Mouse (Mus musculus) forebrain, postnatal 0 days (tissue): ENCODE measurements around the gene Alyref. TPM values are rescaled to one million over a fixed set of nuclear protein-coding genes. Genes with fewer than 3 reads are reported as not detected.

Experiments used
- ATAC-seq: fragments of 200-750 bp; cut with Nextera tagmentation; 2 replicates; pipeline ENCODE4 v1.8.0; 2017; ENCODE audit warnings: mild to moderate bottlenecking, moderate library complexity
- DNase-seq: peaks from one replicate; pipeline ENCODE4 v3.0.0-alpha.2; 2015
- H3K27ac ChIP-seq: fragments of 300-500 bp; sonication (generic); 2 replicates; pipeline ENCODE4 v1.5.1; 2014; ENCODE audit warnings: low read depth, mild to moderate bottlenecking, antibody characterized with exemption, low read length, moderate library complexity, mixed read lengths
- H3K27me3 ChIP-seq: fragments of 300-500 bp; sonication (generic); 2 replicates; pipeline ENCODE4 v1.6.1; 2014; ENCODE audit warnings: mild to moderate bottlenecking, low read length, mixed read lengths; ENCODE audit not compliant: insufficient read depth
- H3K36me3 ChIP-seq: fragments of 300-500 bp; sonication (generic); 2 replicates; pipeline ENCODE4 v1.6.1; 2014; ENCODE audit warnings: mild to moderate bottlenecking, moderate library complexity; ENCODE audit not compliant: insufficient read depth
- H3K4me1 ChIP-seq: fragments of 300-500 bp; sonication (generic); 2 replicates; pipeline ENCODE4 v1.6.1; 2014; ENCODE audit warnings: antibody characterized with exemption; ENCODE audit not compliant: insufficient read depth
- H3K4me2 ChIP-seq: fragments of 300-500 bp; sonication (generic); 2 replicates; pipeline ENCODE4 v1.6.1; 2014; ENCODE audit warnings: low read depth, mild to moderate bottlenecking, moderate library complexity
- H3K4me3 ChIP-seq: fragments of 300-500 bp; sonication (generic); 2 replicates; pipeline ENCODE4 v1.5.1; 2014; ENCODE audit warnings: low read depth, low read length, mixed read lengths
- H3K9ac ChIP-seq: fragments of 300-500 bp; sonication (generic); 2 replicates; pipeline ENCODE4 v1.6.1; 2014; ENCODE audit warnings: mild to moderate bottlenecking
- H3K9me3 ChIP-seq: fragments of 300-500 bp; sonication (generic); 2 replicates; pipeline ENCODE4 v1.6.1; 2016; ENCODE audit warnings: low read length
- CTCF ChIP-seq: sonication (generic); IDR thresholded peaks from 2 replicates; pipeline ENCODE4 v1.5.1; 2016; ENCODE audit warnings: antibody characterized with exemption, control low read depth, low read depth
- WGBS: fragments of 180-500 bp; shearing (Covaris S2); extraction: QIAGEN DNeasy Blood & Tissue Kit; methylation state at CpG from one replicate; pipeline ENCODE4 v1.1.7; 2014; 5-methylcytosine and 5-hydroxymethylcytosine counted together
- polyA plus RNA-seq: library from polyadenylated mRNA; unstranded; fragments of >200 nt; fragmentation: Nextera tagmentation; extraction: Ambion mirVana; gene quantifications from 2 replicates; pipeline ENCODE4 v1.2.1, GENCODE M21; 2015
- total RNA-seq: library from RNA; depleted of rRNA; stranded (reverse); fragments of >200 nt; gene quantifications from 2 replicates; pipeline ENCODE4 v1.2.3, GENCODE M21; 2014

The Alyref gene
- total and polyA plus RNA-seq, 2 experiments from 2014 or later = 111 to 207 TPM

- no peak overlapping the region for H3K4me2 ChIP-seq
- TF ChIP-seq CTCF = no peak
- DNase-seq (no peak), ATAC-seq (no peak)
- no peaks in the 10 kb centered on the region for H3K27me3 ChIP-seq
- H3K36me3 ChIP-seq = peaks cover 22% of the 10 kb centered on the region
- 30% methylated on average over 5 of the region's 5 CpGs for WGBS
- no peaks in the 10 kb centered on the region for H3K9me3 ChIP-seq
- no peak overlapping the region; the same call in 1 of the 2 replicates for H3K27ac ChIP-seq
- no peak overlapping the region for H3K4me3 ChIP-seq
- H3K9ac ChIP-seq = no peak overlapping the region
- peaks cover 6% of the 10 kb centered on the region for H3K4me1 ChIP-seq
These were observed 32.3 kb upstream of the Alyref start for GRCm38 (mm10) chr11:120630401-120630871.

GRCm38 (mm10) chr11:120629911-120630310 lies 31.7 kb upstream of the Alyref start:
- no peak for TF ChIP-seq CTCF
- no peaks in the 10 kb centered on the region for H3K9me3 ChIP-seq
- H3K9ac ChIP-seq = no peak overlapping the region
- no peak overlapping the region for H3K4me2 ChIP-seq
- peaks cover 22% of the 10 kb centered on the region for H3K36me3 ChIP-seq
- no peak overlapping the region for H3K4me3 ChIP-seq
- peaks cover 11% of the 10 kb centered on the region for H3K4me1 ChIP-seq
- no peak overlapping the region; the same call in 1 of the 2 replicates for H3K27ac ChIP-seq
- DNase-seq (no peak), ATAC-seq (no peak)
- no peaks in the 10 kb centered on the region for H3K27me3 ChIP-seq
- 39% methylated on average over 7 of the region's 7 CpGs for WGBS

GRCm38 (mm10) chr11:120629341-120629730 lies 31.2 kb upstream of the Alyref start:
- H3K4me1 ChIP-seq = peaks cover 11% of the 10 kb centered on the region
- peaks cover 22% of the 10 kb centered on the region for H3K36me3 ChIP-seq
- H3K27ac ChIP-seq = no peak overlapping the region
- no peak overlapping the region for H3K4me3 ChIP-seq
- no peak for TF ChIP-seq CTCF
- no peak for DNase-seq
- H3K27me3 ChIP-seq = no peaks in the 10 kb centered on the region
- WGBS = 70% methylated on average over 23 of the region's 23 CpGs
- H3K9me3 ChIP-seq = no peaks in the 10 kb centered on the region
- no peak overlapping the region for H3K9ac ChIP-seq
- ATAC-seq = no peak
- H3K4me2 ChIP-seq = no peak overlapping the region

- no peak overlapping the region for H3K4me2 ChIP-seq
- peaks cover 22% of the 10 kb centered on the region for H3K36me3 ChIP-seq
- no peak overlapping the region for H3K4me3 ChIP-seq
- H3K9ac ChIP-seq = no peak overlapping the region
- no peak for ATAC-seq
- H3K4me1 ChIP-seq = peaks cover 5% of the 10 kb centered on the region
- no peak for TF ChIP-seq CTCF
- H3K9me3 ChIP-seq = no peaks in the 10 kb centered on the region
- 93% methylated on average over 23 of the region's 23 CpGs for WGBS
- no peak overlapping the region for H3K27ac ChIP-seq
- no peak for DNase-seq
- no peaks in the 10 kb centered on the region for H3K27me3 ChIP-seq
These were observed 30.6 kb upstream of the Alyref start for GRCm38 (mm10) chr11:120628601-120629340.

- peaks cover 5% of the 10 kb centered on the region for H3K4me1 ChIP-seq
- no peak overlapping the region for H3K9ac ChIP-seq
- H3K4me2 ChIP-seq = no peak overlapping the region
- no peak for DNase-seq
- WGBS = 81% methylated on average over 22 of the region's 22 CpGs
- no peak overlapping the region for H3K27ac ChIP-seq
- no peaks in the 10 kb centered on the region for H3K27me3 ChIP-seq
- no peaks in the 10 kb centered on the region for H3K9me3 ChIP-seq
- ATAC-seq = no peak
- peaks cover 30% of the 10 kb centered on the region for H3K36me3 ChIP-seq
- no peak for TF ChIP-seq CTCF
- no peak overlapping the region for H3K4me3 ChIP-seq
These were observed 29.5 kb upstream of the Alyref start for GRCm38 (mm10) chr11:120627468-120628300.

GRCm38 (mm10) chr11:120626785-120627467 lies 28.8 kb upstream of the Alyref start:
- Histone ChIP-seq H3K4me2 (no peak overlapping the region), H3K27me3 (no peaks in the 10 kb centered on the region), H3K4me1 (peaks cover 5% of the 10 kb centered on the region), H3K4me3 (no peak overlapping the region), H3K9ac (no peak overlapping the region), H3K9me3 (no peaks in the 10 kb centered on the region), H3K27ac (no peak overlapping the region), H3K36me3 (peaks cover 34% of the 10 kb centered on the region)
- DNase-seq (no peak), ATAC-seq (no peak)
- no peak for TF ChIP-seq CTCF
- 90% methylated on average over 11 of the region's 11 CpGs for WGBS
